Mouse (Mus musculus): ENCODE data around the gene Bcam.

The Bcam gene

GRCm38 (mm10) chr7:19722754-19723195, 48.0 kb downstream of the Bcam start:
- no peak for DNase-seq (ENCODE audit: low read depth)

GRCm38 (mm10) chr7:19719200-19719599, 51.6 kb downstream of the Bcam start:
- no peak for DNase-seq (ENCODE audit: low read depth)

- DNase-seq (ENCODE audit: low read depth) = no peak
Measured at GRCm38 (mm10) chr7:19718297-19718952, 52.4 kb downstream of the Bcam start.

- DNase-seq (ENCODE audit: low read depth) = no peak
Measured at GRCm38 (mm10) chr7:19717346-19717745, 53.5 kb downstream of the Bcam start.

GRCm38 (mm10) chr7:19716822-19717221, 54.0 kb downstream of the Bcam start:
- DNase-seq (ENCODE audit: low read depth) = no peak

GRCm38 (mm10) chr7:19716055-19716682, 54.6 kb downstream of the Bcam start:
- no peak for DNase-seq (ENCODE audit: low read depth)

GRCm38 (mm10) chr7:19715239-19716054, 55.4 kb downstream of the Bcam start, which contains the start of gene Tomm40:
Tomm40 (minus strand) TSS chr7:19715438.
- peak; percentile 100 for DNase-seq (ENCODE audit: low read depth)

GRCm38 (mm10) chr7:19714836-19715235, 56.0 kb downstream of the Bcam start:
- no peak for DNase-seq (ENCODE audit: low read depth)

GRCm38 (mm10) chr7:19713598-19713997, 57.2 kb downstream of the Bcam start:
- DNase-seq (ENCODE audit: low read depth) = no peak

GRCm38 (mm10) chr7:19713196-19713595, 57.6 kb downstream of the Bcam start:
- no peak for DNase-seq (ENCODE audit: low read depth)

GRCm38 (mm10) chr7:19712414-19712813, 58.4 kb downstream of the Bcam start:
- DNase-seq (ENCODE audit: low read depth) = no peak

- no peak for DNase-seq (ENCODE audit: low read depth)
Measured at GRCm38 (mm10) chr7:19710650-19711049, 60.2 kb downstream of the Bcam start.

All from c-Kit-positive CD71-negative TER-119-negative erythroid progenitor cells, embryonic 14.5 days (primary cell).